Mouse (Mus musculus) spleen, adult 12 weeks (tissue): Measurements from ENCODE around the gene Gm20917.
"Not testable (repeated sequence)": the region's sequence is repeated elsewhere in the genome, so short reads cannot be mapped to it uniquely, and the experiment has no call there.

Experiments used
- DNase-seq: peaks from one replicate; pipeline ENCODE4 v3.0.0; 2022; ENCODE audit warnings: low spot score

Gene Gm20917

DNA sequence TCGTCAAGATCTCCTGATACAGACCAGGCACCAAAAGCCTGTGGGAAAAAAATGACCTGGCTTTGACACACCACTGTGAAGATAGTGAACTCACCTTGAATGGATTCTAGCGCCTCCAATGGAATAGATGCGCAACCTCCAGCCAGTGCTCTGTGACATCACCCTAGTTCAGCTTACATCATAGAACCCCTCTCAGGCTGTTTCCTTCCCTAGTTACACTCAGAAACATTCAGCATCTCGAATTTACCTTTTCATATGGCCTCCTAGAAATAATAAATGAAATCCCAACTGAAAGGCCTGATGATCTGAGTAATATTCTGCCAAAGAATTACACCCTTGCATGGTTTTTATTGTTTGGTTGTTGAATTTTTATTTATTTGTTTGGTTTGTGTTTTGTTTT lies at the start of gene Gm20917:
Gene Gm20917 (minus strand): TSS at position 101 of the 400 bp plus-strand sequence.
- DNase-seq, result not testable (repeated sequence)
